Mouse (Mus musculus) forebrain, embryonic 16.5 days (tissue): ENCODE measurements around the gene Ptgds. TPM values are rescaled to one million over a fixed set of nuclear protein-coding genes. Genes with fewer than 3 reads are reported as not detected.
A peak's percentile ranks its signal among the peaks of the same experiment; 100 is the strongest.

ENCODE experiments used
- ATAC-seq: fragments of 200-750 bp; cut with Nextera tagmentation; 2 replicates; pipeline ENCODE4 v1.8.0; 2017; ENCODE audit warnings: mild to moderate bottlenecking, moderate library complexity
- H3K27ac ChIP-seq: fragments of 300-500 bp; sonication (generic); 2 replicates; pipeline ENCODE4 v1.5.1; 2014; ENCODE audit warnings: low read length, control low read depth
- H3K27me3 ChIP-seq: fragments of 300-500 bp; sonication (generic); replicated peaks from 2 replicates; pipeline ENCODE4 v1.6.1; 2014; ENCODE audit warnings: low read length; ENCODE audit not compliant: control insufficient read depth, insufficient read depth
- H3K36me3 ChIP-seq: fragments of 300-500 bp; sonication (generic); 2 replicates; pipeline ENCODE4 v1.6.1; 2014; ENCODE audit not compliant: control insufficient read depth, insufficient read depth
- H3K4me1 ChIP-seq: fragments of 300-500 bp; sonication (generic); replicated peaks from 2 replicates; pipeline ENCODE4 v1.6.1; 2014; ENCODE audit warnings: low read length; ENCODE audit not compliant: control insufficient read depth, insufficient read depth
- H3K4me2 ChIP-seq: fragments of 300-500 bp; sonication (generic); 2 replicates; pipeline ENCODE4 v1.6.1; 2014; ENCODE audit warnings: mild to moderate bottlenecking, low read length, control low read depth
- H3K4me3 ChIP-seq: fragments of 300-500 bp; sonication (generic); replicated peaks from 2 replicates; pipeline ENCODE4 v1.5.1; 2014; ENCODE audit warnings: mild to moderate bottlenecking, low read length, control low read depth
- H3K9ac ChIP-seq: fragments of 300-500 bp; sonication (generic); replicated peaks from 2 replicates; pipeline ENCODE4 v1.6.1; 2014; ENCODE audit warnings: low read depth, low read length, control low read depth
- H3K9me3 ChIP-seq: fragments of 300-500 bp; sonication (generic); 2 replicates; pipeline ENCODE4 v1.6.1; 2016; ENCODE audit warnings: low read length; ENCODE audit not compliant: control insufficient read depth
- WGBS: fragments of 180-500 bp; shearing (Covaris S2); extraction: QIAGEN DNeasy Blood & Tissue Kit; methylation state at CpG from one replicate; pipeline ENCODE4 v1.1.7; 2014; 5-methylcytosine and 5-hydroxymethylcytosine counted together
- polyA plus RNA-seq: library from polyadenylated mRNA; unstranded; fragments of >200 nt; fragmentation: Nextera tagmentation; extraction: Ambion mirVana; gene quantifications from 2 replicates; pipeline ENCODE4 v1.2.1, GENCODE M21; 2015

Ptgds gene
- polyA plus RNA-seq, 1 experiment from 2014 or later: 212 TPM

GRCm38 (mm10) chr2:25467606-25468303 lies 2.1 kb downstream of the Ptgds start:
- Histone ChIP-seq H3K4me1 (peaks cover 8% of the 10 kb centered on the region; the same call in 1 of the 2 replicates), H3K4me2 (no peak overlapping the region), H3K4me3 (no peak overlapping the region), H3K27me3 (no peaks in the 10 kb centered on the region), H3K27ac (no peak overlapping the region; the same call in 1 of the 2 replicates), H3K9me3 (no peaks in the 10 kb centered on the region), H3K36me3 (no peaks in the 10 kb centered on the region), H3K9ac (no peak overlapping the region)
- 72% methylated on average over 14 of the region's 14 CpGs for WGBS
- no peak for ATAC-seq

- WGBS: 31% methylated on average over 10 of the region's 10 CpGs
- Histone ChIP-seq H3K4me1 (peaks cover 11% of the 10 kb centered on the region; the same call in 1 of the 2 replicates), H3K9me3 (no peaks in the 10 kb centered on the region), H3K4me2 (no peak overlapping the region), H3K9ac (no peak overlapping the region), H3K27ac (peak overlapping the region; percentile 12; the same call in 1 of the 2 replicates), H3K36me3 (no peaks in the 10 kb centered on the region), H3K4me3 (no peak overlapping the region), H3K27me3 (no peaks in the 10 kb centered on the region)
- ATAC-seq: no peak
These were observed 3.8 kb downstream of the Ptgds start for GRCm38 (mm10) chr2:25465816-25466635.

- WGBS: 89% methylated on average over 2 of the region's 2 CpGs
- no peaks in the 10 kb centered on the region for H3K36me3 ChIP-seq
- no peak overlapping the region for H3K27ac ChIP-seq
- H3K4me3 ChIP-seq: no peak overlapping the region
- ATAC-seq: no peak
- H3K9me3 ChIP-seq: no peaks in the 10 kb centered on the region
- no peak overlapping the region for H3K4me2 ChIP-seq
- peaks cover 12% of the 10 kb centered on the region for H3K4me1 ChIP-seq
- no peaks in the 10 kb centered on the region for H3K27me3 ChIP-seq
- no peak overlapping the region for H3K9ac ChIP-seq
These were observed 4.6 kb downstream of the Ptgds start for GRCm38 (mm10) chr2:25465256-25465655.

- WGBS: 85% methylated on average over 3 of the region's 3 CpGs
- H3K9ac ChIP-seq: no peak overlapping the region
- H3K4me1 ChIP-seq: peaks cover 20% of the 10 kb centered on the region
- H3K36me3 ChIP-seq: no peaks in the 10 kb centered on the region
- no peak overlapping the region for H3K4me2 ChIP-seq
- H3K27me3 ChIP-seq: no peaks in the 10 kb centered on the region
- H3K9me3 ChIP-seq: no peaks in the 10 kb centered on the region
- no peak for ATAC-seq
- no peak overlapping the region for H3K4me3 ChIP-seq
- no peak overlapping the region for H3K27ac ChIP-seq
These were observed 6.2 kb downstream of the Ptgds start for GRCm38 (mm10) chr2:25463630-25464029.

- Histone ChIP-seq H3K36me3 (peaks cover 4% of the 10 kb centered on the region; the same call in 1 of the 2 replicates), H3K4me2 (peak overlapping the region; percentile 94), H3K27ac (peak overlapping the region; percentile 92), H3K27me3 (no peaks in the 10 kb centered on the region), H3K4me3 (peak overlapping the region; percentile 51), H3K4me1 (peaks cover 20% of the 10 kb centered on the region), H3K9ac (peak overlapping the region; percentile 73), H3K9me3 (no peaks in the 10 kb centered on the region)
- 22% methylated on average over 3 of the region's 3 CpGs for WGBS
- peak; percentile 3; the same call in 1 of the 2 replicates for ATAC-seq
These were observed 8.4 kb downstream of the Ptgds start for GRCm38 (mm10) chr2:25461407-25461806.

GRCm38 (mm10) chr2:25460551-25461309 lies 9.1 kb downstream of the Ptgds start, which contains the start of gene Paxx:
Paxx (minus strand) TSS chr2:25461094.
- Histone ChIP-seq H3K27ac (peak within 1 kb of the TSS; percentile 92), H3K9ac (peak within 1 kb of the TSS; percentile 73), H3K4me1 (peaks cover 20% of the 10 kb centered on the region), H3K4me2 (peak within 1 kb of the TSS; percentile 94), H3K27me3 (no peaks in the 10 kb centered on the region), H3K36me3 (peaks cover 4% of the 10 kb centered on the region; the same call in 1 of the 2 replicates), H3K4me3 (peak within 1 kb of the TSS; percentile 51), H3K9me3 (no peaks in the 10 kb centered on the region)
- peak; percentile 89 for ATAC-seq
- whole genome bisulfite sequencing: under 1% methylated on average over 48 of the region's 48 CpGs

GRCm38 (mm10) chr2:25460135-25460534 lies 9.7 kb downstream of the Ptgds start:
- peak overlapping the region; percentile 92 for H3K27ac ChIP-seq
- peak overlapping the region; percentile 73 for H3K9ac ChIP-seq
- H3K4me1 ChIP-seq: peaks cover 20% of the 10 kb centered on the region
- WGBS: 29% methylated on average over 5 of the region's 5 CpGs
- peak overlapping the region; percentile 94 for H3K4me2 ChIP-seq
- H3K36me3 ChIP-seq: peaks cover 4% of the 10 kb centered on the region; the same call in 1 of the 2 replicates
- no peaks in the 10 kb centered on the region for H3K9me3 ChIP-seq
- peak overlapping the region; percentile 51 for H3K4me3 ChIP-seq
- H3K27me3 ChIP-seq: no peaks in the 10 kb centered on the region
- ATAC-seq: peak; percentile 13

- no peak overlapping the region for H3K4me2 ChIP-seq
- no peaks in the 10 kb centered on the region for H3K9me3 ChIP-seq
- no peaks in the 10 kb centered on the region for H3K27me3 ChIP-seq
- no peak overlapping the region for H3K4me3 ChIP-seq
- H3K4me1 ChIP-seq: peaks cover 20% of the 10 kb centered on the region
- no peak overlapping the region for H3K9ac ChIP-seq
- H3K36me3 ChIP-seq: peaks cover 4% of the 10 kb centered on the region; the same call in 1 of the 2 replicates
- H3K27ac ChIP-seq: no peak overlapping the region
- WGBS: 77% methylated on average over 5 of the region's 5 CpGs
- no peak for ATAC-seq
These were observed 10.9 kb downstream of the Ptgds start for GRCm38 (mm10) chr2:25458911-25459310.
